Mouse (Mus musculus) gastrocnemius, adult 18-20 months (tissue): ENCODE results near the gene Ppp4r4. TPM values are rescaled to one million over a fixed set of nuclear protein-coding genes. Genes with fewer than 3 reads are reported as not detected.
"Not testable (repeated sequence)": the region's sequence is repeated elsewhere in the genome, so short reads cannot be mapped to it uniquely, and the experiment has no call there.

Experiments used
- DNase-seq: peaks from one replicate; pipeline ENCODE4 v3.0.0; 2021; ENCODE audit warnings: low spot score
- total RNA-seq, 2 experiments: library from RNA; stranded (reverse); gene quantifications; 2 replicates each; pipeline ENCODE4 v1.2.3; 2021

Ppp4r4 gene
- total RNA-seq, 2 experiments from 2014 or later = 0.21 to 0.71 TPM

- DNase-seq = no peak
Measured at GRCm38 (mm10) chr12:103631203-103631612, 99.1 kb downstream of the Ppp4r4 start, which contains the start of gene Serpina10. Serpina10 (minus strand) TSS chr12:103631444.

GRCm38 (mm10) chr12:103634430-103634829, 102.3 kb downstream of the Ppp4r4 start:
- no peak for DNase-seq

DNA sequence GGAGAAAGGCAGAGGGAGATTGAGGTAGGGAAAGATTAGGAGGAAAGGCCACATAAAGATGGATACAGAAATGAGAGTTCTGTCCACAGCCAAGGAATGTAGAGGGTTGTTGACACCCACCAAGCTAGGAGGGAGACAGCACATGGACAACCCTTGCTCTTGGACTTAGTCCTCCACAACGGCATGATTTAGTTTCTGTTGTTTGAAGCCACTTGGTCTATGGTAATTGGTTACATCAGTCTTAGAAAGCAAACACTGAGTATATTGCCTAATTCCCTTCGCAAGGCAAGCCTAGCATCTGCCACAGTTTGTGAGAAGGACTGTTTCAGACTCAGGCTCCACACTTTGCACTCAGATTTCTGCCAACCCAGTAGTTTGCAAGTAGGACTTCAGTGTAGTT, 103.8 kb downstream of the Ppp4r4 start:
- DNase-seq = no peak

DNA sequence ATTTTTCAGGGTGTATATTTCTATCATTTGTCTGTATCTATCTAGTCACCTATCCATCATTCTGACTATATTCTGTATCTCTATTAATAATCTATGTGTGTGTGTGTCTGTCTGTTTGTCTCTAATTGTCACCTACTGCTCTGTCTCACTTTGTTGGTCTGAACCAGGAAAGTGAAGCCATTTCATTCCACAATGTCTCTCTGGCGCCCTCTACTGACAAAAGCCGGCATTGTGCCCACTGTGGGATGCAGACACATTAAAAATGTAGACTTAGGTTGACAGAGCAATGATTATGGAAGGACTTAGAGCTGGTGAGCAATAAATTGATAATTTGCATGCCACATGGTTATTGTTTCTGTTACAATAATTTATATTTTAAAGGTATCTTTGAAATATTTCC, 111.3 kb downstream of the Ppp4r4 start:
- peak; percentile 76 for DNase-seq

DNA sequence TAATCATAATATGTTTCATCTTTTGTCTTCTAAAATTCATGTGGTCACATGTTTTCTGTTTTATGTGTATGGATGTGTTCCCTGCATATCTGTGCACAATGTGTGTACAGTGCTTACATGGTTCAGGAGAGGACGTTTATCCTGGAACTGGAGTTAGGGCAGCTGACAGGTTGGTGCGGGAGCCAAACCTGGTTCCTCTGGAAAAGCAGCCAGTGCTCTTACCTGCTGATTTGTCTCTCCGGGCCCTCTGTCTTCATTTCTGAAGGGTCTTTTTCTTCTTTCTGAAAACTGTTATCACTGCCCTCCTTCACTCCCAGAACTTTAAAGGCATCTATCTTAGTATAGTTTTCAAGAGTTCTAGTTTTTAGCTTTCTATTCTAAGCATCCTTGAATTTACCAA, 111.7 kb downstream of the Ppp4r4 start:
- no peak for DNase-seq

GRCm38 (mm10) chr12:103644601-103645000, 112.5 kb downstream of the Ppp4r4 start:
- DNase-seq = no peak

- DNase-seq = no peak
Measured at GRCm38 (mm10) chr12:103646314-103646713, 114.2 kb downstream of the Ppp4r4 start.

DNA sequence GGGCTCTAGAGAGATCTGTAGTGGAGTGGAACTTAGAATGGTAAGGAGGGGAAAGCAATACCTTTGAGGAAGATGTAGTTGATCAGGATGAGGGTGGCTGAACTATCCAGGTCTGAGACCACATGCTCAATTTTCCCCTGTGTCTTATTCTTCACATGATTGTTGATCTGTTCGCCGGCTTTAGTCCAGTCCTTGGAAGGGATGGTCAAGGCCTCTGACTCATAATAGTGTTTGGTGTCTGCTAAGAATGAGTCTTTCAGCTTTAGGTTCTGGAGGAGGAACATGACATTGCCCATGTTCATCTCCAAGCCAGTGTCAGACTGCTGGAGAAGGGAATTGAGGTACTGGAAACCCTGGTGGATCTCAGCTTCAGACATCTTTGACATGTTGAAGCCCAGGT, 121.8 kb downstream of the Ppp4r4 start:
- no peak for DNase-seq

GRCm38 (mm10) chr12:103655123-103656044, 123.3 kb downstream of the Ppp4r4 start:
- DNase-seq = no peak

- no peak for DNase-seq
Measured at GRCm38 (mm10) chr12:103656848-103657626, 125.0 kb downstream of the Ppp4r4 start, which contains the start of gene Serpina6. Serpina6 (minus strand) TSS chr12:103657212.

- DNase-seq = no peak
Measured at GRCm38 (mm10) chr12:103657991-103658390, 125.9 kb downstream of the Ppp4r4 start.

GRCm38 (mm10) chr12:103659171-103659570, 127.1 kb downstream of the Ppp4r4 start:
- peak; percentile 9 for DNase-seq

GRCm38 (mm10) chr12:103660076-103660475, 128.0 kb downstream of the Ppp4r4 start:
- DNase-seq = no peak

DNA sequence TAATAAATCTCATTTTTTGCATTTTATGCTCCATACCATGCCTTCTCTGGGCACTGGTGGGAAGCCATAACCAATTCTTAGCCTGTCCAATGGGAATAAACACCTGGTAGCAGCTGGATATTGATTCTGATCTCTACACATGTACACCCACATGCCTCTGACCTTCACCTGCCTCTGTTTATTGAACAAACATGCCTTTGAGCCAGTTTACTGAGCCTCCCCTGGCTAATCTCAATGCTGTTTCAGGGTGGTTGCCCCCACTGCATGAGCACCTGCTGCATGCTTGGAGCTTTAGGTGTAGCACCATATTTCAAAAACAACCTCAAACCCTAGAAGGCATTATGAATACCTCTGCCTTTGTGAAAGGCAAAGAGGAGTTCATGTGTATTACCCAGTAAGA, 130.0 kb downstream of the Ppp4r4 start:
- not testable (repeated sequence) for DNase-seq

Other genes with a start within 250 kb of the Ppp4r4 start
- not detected for gene Fam181a, start 221.3 kb upstream of the Ppp4r4 start, total RNA-seq
- gene Asb2, start 176.3 kb upstream of the Ppp4r4 start, total RNA-seq = 100 to 1,000 TPM; 852 to 871 TPM
- gene Otub2, start 143.6 kb upstream of the Ppp4r4 start, total RNA-seq = 10 to 100 TPM; 11.2 to 15.5 TPM
- 1 to 10 TPM in 1 of 2 experiments, under 1 TPM in 1; 0.62 to 1.1 TPM for gene 9330161L09Rik, start 124.5 kb upstream of the Ppp4r4 start, total RNA-seq
- 10 to 100 TPM; 73.5 to 91.8 TPM for gene Ddx24, start 106.5 kb upstream of the Ppp4r4 start, total RNA-seq
- 10 to 100 TPM; 53.0 to 82.0 TPM for gene Ifi27, start 98.1 kb upstream of the Ppp4r4 start, total RNA-seq
- gene Ifi27l2a, start 88.6 kb upstream of the Ppp4r4 start, total RNA-seq = 10 to 100 TPM; 15.5 to 29.8 TPM
- gene Ifi27l2b, start 75.1 kb upstream of the Ppp4r4 start, total RNA-seq = not detected
- gene Serpina10, start 99.2 kb downstream of the Ppp4r4 start, total RNA-seq = under 1 TPM in 1 of 2 experiments, not detected in 1; 0.26 TPM
- gene Serpina6, start 124.9 kb downstream of the Ppp4r4 start, total RNA-seq = not detected
- gene Serpina16, start 143.9 kb downstream of the Ppp4r4 start, total RNA-seq = not detected
- gene Serpina1f, start 163.2 kb downstream of the Ppp4r4 start, total RNA-seq = not detected
- 1 to 10 TPM in 1 of 2 experiments, not detected in 1; 1.4 TPM for gene Serpina1d, start 241.3 kb downstream of the Ppp4r4 start, total RNA-seq